Mouse (Mus musculus): ENCODE measurements around the gene Camta1.

DNA sequence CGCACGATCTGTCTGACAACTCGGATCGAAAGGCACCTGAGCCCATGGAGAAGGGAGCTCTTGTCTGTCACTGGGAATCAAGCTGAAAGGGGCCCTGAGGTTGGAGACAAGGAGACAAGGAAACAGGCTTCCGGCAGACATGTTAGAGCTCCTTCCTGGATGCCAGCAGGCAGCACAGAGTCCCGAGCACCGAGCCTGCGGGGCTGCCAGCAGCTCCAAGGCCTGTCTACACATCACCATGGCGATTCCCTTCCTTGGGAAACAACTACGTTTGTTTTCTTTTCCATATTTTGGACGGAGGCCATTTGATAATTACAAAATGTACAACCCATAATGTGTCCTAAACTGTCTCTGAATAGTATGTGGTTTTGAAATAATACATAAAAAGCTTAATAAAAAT is 122.8 kb downstream of the Camta1 start:
- TF ChIP-seq POLR2A (IDR thresholded peaks at IDR 0.05; ENCODE audit: control insufficient read depth, extremely low read depth, insufficient read depth, low read length, poor library complexity) (no peak), CTCF (IDR thresholded peaks at IDR 0.05; ENCODE audit: borderline replicate concordance, control insufficient read depth, extremely low read depth, insufficient read depth, low read length, poor library complexity) (no peak)
